Mouse (Mus musculus): ENCODE measurements around the gene Ces1a. TPM values are rescaled to one million over a fixed set of nuclear protein-coding genes. Genes with fewer than 3 reads are reported as not detected.

Ces1a gene
- not detected in 2 replicates for total RNA-seq (2017)

- ATAC-seq (replicated peaks; ENCODE audit: low read depth, poor library complexity, severe bottlenecking), result no peak
These were observed at the start of gene Ces1a for GRCm38 (mm10) chr8:93048092-93048491. TSS of gene Ces1a (minus strand) at chr8:93048192.

GRCm38 (mm10) chr8:93095376-93095775 lies 47.4 kb upstream of the Ces1a start:
- peak; percentile 87 for ATAC-seq (replicated peaks; ENCODE audit: low read depth, poor library complexity, severe bottlenecking)

DNA sequence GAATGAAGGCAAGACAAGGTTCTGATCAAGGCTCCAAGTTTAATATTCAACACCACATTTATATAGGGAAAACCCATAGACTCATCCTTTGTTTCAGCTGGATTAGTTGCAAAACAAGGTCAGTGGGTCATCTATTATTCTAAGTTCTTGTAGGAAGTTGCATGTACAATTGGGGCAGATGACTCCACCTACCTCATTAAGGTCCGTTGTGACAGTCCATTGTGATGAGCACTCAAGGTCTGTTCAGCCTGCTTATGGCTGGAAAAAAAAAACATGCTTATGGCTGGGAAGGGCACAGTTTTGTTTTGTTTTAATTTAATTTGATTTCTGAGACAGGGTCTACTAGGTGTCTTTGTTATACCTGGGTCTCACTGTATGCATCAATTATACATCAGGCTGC lies 43.3 kb upstream of the Ces1a start:
- ATAC-seq (replicated peaks; ENCODE audit: low read depth, poor library complexity, severe bottlenecking), result no peak

DNA sequence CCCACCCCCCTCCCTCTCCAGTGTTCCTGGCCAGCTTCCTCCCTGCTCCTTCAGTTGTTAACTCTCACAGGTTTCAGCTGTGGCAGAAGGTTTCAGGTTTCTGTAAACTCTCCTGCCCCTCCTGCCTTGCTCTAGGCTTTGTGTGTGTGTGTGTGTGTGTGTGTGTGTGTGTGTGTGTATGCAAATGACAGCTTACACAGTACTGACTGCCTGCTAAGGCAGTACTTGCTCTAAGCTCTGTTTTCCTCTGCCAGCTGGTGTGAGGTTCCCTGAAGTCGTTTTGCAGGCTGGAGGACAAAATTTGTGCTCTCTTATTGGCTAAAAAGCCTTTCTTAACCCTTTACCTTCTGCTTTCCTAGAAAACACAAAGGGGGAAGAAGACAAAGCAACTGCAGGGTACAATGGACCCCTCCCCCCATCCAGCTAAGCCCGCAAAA lies 40.7 kb upstream of the Ces1a start:
- ATAC-seq (replicated peaks; ENCODE audit: low read depth, poor library complexity, severe bottlenecking), result no peak

DNA sequence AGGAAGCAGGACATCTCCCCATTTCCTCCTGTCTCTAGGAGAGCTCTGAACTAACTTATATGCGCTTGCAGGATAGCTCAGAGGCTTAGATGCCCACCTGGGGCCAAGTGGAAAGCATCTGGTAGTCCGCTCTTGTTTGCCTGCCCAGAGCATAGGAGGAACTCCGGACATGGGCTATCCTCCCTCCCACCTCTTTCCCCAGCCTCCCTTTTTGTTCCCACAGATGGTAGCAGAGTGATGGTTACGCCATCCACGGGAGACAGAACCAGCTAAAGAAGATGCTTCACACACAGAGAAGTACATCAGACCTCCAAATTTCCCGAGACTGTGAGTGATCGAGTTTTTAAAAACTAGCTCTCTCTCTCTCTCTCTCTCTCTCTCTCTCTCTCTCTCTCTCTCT lies 40.2 kb upstream of the Ces1a start:
- ATAC-seq (replicated peaks; ENCODE audit: low read depth, poor library complexity, severe bottlenecking), result no peak

DNA sequence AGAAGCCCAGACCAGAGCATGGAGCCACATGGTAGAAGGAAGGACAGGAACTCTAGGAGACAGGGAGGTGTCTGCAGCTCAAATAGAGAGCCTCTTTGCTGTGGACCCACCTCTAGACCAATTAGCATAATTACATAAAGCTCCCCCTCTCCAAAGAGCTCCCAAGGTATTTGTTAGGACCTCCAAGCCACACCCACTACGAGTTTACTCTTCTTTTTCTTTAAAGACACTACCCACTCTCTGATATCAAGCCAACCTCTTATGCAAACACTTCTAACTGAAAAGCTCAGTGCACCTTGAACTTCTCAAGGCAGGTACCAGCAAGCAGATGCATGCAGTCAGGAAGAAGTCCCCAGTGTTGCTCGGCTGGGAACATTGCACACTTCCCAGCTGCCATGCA lies 31.9 kb upstream of the Ces1a start, which contains the start of gene Ces1b:
Gene Ces1b (minus strand): TSS at position 131 of the 400 bp plus-strand sequence.
- ATAC-seq (replicated peaks; ENCODE audit: low read depth, poor library complexity, severe bottlenecking), result no peak

DNA sequence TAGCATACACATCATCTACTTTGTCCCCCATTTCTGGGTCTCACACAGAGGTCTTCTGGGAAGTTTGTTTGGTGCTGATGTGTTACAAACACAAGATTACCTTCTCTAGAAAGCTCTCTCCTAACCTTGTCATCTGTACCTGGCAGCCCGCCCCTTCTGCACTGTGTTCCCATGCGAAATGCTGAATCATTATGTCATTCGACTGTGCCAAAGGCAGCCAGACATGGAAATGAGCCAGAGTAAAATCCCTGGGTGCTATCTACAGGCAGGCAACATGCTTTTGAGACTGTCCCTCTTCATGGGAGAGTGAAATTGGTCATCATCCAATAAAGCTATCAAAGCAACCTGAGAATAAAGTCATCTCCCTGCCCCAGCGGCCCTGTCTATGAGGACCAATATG lies 27.3 kb upstream of the Ces1a start:
- no peak for ATAC-seq (replicated peaks; ENCODE audit: low read depth, poor library complexity, severe bottlenecking)

- no peak for ATAC-seq (replicated peaks; ENCODE audit: low read depth, poor library complexity, severe bottlenecking)
These were observed 15.6 kb upstream of the Ces1a start for GRCm38 (mm10) chr8:93063416-93064117.

DNA sequence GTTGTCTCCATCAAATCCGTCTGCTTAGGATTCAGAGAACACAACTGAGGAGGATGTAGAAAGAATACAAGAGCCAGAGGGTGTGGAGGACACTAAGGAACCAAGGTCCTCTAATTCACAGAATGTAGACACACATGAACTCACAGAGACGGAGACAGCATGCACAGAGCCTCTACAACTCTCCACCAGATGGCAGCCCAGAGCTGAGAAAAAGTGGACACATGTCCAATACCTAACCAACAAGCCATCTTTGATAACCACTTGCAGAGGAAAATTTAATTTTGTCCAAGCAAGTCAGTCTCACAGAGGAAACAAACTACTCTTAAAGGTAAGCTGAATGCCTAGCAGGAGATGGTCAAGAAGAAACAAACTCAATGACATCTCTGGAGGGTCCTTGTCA lies 11.2 kb upstream of the Ces1a start:
- peak; percentile 81 for ATAC-seq (replicated peaks; ENCODE audit: low read depth, poor library complexity, severe bottlenecking)

- ATAC-seq (replicated peaks; ENCODE audit: low read depth, poor library complexity, severe bottlenecking), result no peak
These were observed 7.2 kb upstream of the Ces1a start for GRCm38 (mm10) chr8:93055238-93055637.

DNA sequence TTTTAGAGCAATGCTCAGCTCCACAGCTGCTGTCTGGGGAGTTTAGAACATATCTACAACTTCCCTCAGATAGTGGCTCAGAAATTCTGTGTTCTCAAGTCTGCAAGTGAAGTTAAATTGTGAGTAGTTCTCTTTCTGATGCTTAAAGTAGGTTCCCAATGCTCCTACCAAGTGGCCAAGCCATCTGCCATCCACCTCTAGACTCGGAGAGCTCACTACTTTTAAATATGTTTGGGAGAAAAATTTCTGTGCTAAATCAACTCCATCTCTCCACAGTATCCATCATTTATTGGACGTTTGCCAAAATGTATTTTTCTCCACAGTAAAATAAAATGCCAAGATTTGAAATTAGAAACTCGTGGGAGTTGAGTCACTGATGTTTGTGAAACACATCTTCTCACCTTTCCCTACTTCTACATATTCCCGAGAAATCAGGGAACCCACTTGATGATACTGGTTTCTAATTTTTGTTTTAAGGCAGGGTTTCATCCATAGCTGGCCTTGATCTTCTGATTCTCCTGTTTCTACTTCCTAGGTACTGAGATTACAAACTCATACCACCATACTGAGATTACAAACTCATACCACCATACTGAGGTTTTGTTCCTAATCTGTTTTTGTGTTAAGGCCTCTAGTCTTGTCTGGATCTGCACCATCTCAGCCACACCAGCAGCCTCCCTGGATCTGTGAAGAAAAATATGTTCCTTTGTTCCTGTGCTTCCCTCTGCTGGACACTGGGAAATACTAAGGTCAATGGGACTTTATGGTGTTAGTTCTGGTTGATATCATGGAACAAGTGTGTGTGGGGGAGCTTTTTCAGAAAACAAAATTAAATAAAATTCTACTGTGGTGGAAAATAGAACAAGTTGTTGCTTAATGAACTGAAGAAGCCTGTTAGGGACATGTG lies 771 bp upstream of the Ces1a start:
- ATAC-seq (replicated peaks; ENCODE audit: low read depth, poor library complexity, severe bottlenecking), result no peak

DNA sequence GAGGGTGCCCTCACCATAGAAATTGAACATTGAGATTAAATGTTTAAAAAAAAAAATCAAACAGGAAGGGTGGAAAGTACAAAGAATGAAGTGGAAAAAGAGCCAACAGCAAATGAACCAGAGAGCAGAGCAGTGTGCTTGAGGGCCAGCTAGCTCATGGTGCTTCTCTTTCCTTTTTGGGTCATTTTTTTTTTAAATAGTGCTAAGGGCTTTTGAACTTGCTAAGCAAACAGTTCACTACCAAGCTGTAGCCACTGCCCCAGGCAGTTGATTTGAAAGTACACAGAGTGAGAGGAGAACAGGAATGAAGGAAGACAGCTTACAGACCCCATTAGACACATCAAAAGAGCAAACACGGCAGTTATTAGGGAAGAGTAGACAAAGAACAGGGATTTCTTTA lies 4.9 kb downstream of the Ces1a start:
- ATAC-seq (replicated peaks; ENCODE audit: low read depth, poor library complexity, severe bottlenecking), result no peak

DNA sequence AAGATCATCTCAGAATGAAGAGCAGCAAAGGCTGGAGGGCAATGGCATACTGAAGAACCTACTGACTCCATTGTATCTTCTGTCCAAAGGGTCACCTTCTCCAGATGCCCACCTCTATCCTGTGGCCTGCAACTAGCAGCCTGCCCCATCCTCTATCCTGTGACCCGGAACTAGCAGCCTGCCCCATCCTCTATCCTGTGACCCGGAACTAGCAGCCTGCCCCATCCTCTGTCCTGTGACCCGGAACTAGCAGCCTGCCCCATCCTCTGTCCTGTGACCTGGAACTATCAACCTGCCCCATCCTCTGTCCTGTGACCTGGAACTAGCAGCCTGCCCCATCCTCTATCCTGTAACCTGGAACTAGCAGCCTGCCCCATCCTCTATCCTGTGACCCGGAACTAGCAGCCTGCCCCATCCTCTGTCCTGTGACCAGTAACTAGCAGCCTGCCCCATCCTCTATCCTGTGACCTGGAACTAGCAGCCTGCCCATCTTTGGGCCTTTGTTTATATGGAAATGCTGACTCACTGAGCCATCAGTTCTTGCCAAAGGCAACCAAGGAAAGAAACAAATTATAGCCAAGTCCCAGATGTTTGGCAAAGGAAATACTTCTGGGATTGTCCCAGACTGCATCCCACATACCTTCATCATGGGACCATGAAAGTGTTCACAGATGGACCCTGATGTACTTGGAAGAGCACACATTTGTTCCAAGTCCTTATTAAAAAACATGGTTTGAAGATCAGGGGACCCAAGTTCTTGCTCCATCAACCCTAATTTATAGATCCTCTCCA lies 7.0 kb downstream of the Ces1a start:
- ATAC-seq (replicated peaks; ENCODE audit: low read depth, poor library complexity, severe bottlenecking), result no peak

- no peak for ATAC-seq (replicated peaks; ENCODE audit: low read depth, poor library complexity, severe bottlenecking)
These were observed 7.7 kb downstream of the Ces1a start for GRCm38 (mm10) chr8:93040256-93040655.

GRCm38 (mm10) chr8:93038831-93039230 lies 9.2 kb downstream of the Ces1a start:
- ATAC-seq (replicated peaks; ENCODE audit: low read depth, poor library complexity, severe bottlenecking), result no peak

- ATAC-seq (replicated peaks; ENCODE audit: low read depth, poor library complexity, severe bottlenecking), result no peak
These were observed 17.3 kb downstream of the Ces1a start for GRCm38 (mm10) chr8:93030664-93031063.

DNA sequence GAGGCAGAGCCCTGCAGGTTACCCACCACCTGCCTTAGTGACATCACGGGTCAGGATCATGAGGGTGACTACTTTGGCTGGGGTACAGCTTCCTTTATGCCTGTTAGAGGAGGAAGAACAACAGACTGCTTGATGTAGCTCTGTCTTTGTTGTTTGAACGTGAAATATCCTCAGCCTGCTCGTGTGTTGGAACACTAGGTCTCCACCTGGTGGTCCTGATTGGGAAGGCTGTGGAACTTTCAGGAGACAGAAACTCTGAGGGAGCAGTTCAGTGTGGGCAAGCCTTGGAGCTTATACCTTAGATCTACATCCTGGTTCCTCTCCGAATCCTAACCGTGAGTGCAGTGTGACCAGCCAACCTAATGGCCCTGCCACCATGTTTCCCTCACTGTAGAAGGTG lies 26.3 kb downstream of the Ces1a start:
- ATAC-seq (replicated peaks; ENCODE audit: low read depth, poor library complexity, severe bottlenecking), result no peak

- peak; percentile 74 for ATAC-seq (replicated peaks; ENCODE audit: low read depth, poor library complexity, severe bottlenecking)
These were observed 33.7 kb downstream of the Ces1a start for GRCm38 (mm10) chr8:93014300-93014699.

GRCm38 (mm10) chr8:93012226-93012625 lies 35.8 kb downstream of the Ces1a start:
- ATAC-seq (replicated peaks; ENCODE audit: low read depth, poor library complexity, severe bottlenecking), result no peak

GRCm38 (mm10) chr8:93011439-93011838 lies 36.6 kb downstream of the Ces1a start:
- ATAC-seq (replicated peaks; ENCODE audit: low read depth, poor library complexity, severe bottlenecking), result peak; percentile 88
